18 mouse cellular contexts compared by ENCODE assay signal in genomic region chr5:76425680-76426079, GRCm38 (mm10). TPM values are rescaled to one million over a fixed set of nuclear protein-coding genes. Genes with fewer than 3 reads are reported as not detected.
"Had no signal": no experiment of that assay in that cellular context is flagged by ENCODE, and none has a peak within 500 bp of the region (broad histone marks: within the 10 kb centered on the region; RNA-seq: fewer than 3 reads in every experiment).

No protein-coding gene starts in this region.

- ATAC-seq: liver, postnatal 0 days; lung, postnatal 0 days had no signal

- DNase-seq: kidney, adult 2 months; kidney, postnatal 10 days; kidney, postnatal 36 days; left cerebral cortex, postnatal 4 days; liver, postnatal 0 days; lung, embryonic 14.5 days; midbrain, embryonic 14.5 days; right cerebral cortex, adult 18-20 months; right cerebral cortex, postnatal 14 days; right cerebral cortex, postnatal 4 days; thymus, adult 2 months; thymus, postnatal 14 days; thymus, postnatal 4 days had no signal

RNA-seq across cellular contexts. Expression of gene Gm7271, which starts 58.2 kb away (rescaled TPM):
- total RNA-seq: layer of hippocampus, postnatal 14 days; left cerebral cortex, adult 2 months; left cerebral cortex, postnatal 14 days; left cerebral cortex, postnatal 4 days; midbrain, postnatal 0 days had no signal
